ENCODE assay signal across 17 mouse cellular contexts in genomic region chr13:12274721-12275120, GRCm38 (mm10). TPM values are rescaled to one million over a fixed set of nuclear protein-coding genes. Genes with fewer than 3 reads are reported as not detected.
A peak's percentile ranks its signal among the peaks of the same experiment; 100 is the strongest.
DNase-seq lines count a peak whose midpoint lies in the region; ATAC-seq and TF ChIP-seq lines count a peak whose summit lies in the region.
"Had no signal": no experiment of that assay in that cellular context is flagged by ENCODE, and none has a peak within 500 bp of the region (broad histone marks: within the 10 kb centered on the region; RNA-seq: fewer than 3 reads in every experiment).

No protein-coding gene starts in this region.

- no peak for DNase-seq in heart, embryonic 10.5 days (ENCODE audit: low spot score)
- no peak for DNase-seq in heart, postnatal 36 days
- no peak for DNase-seq in liver, postnatal 0 days
- no peak for DNase-seq in frontal cortex, postnatal 14 days (ENCODE audit: low spot score in 2 of 2)
- DNase-seq: adrenal gland, postnatal 36 days; cerebellum, adult 8-10 months had no signal

- peak overlapping the region; percentile 52; the same call in 1 of the 2 replicates for H3K27ac ChIP-seq in heart, embryonic 10.5 days
- H3K27ac ChIP-seq in liver, embryonic 16.5 days (ENCODE audit: low read length), result no peak overlapping the region
- no peak overlapping the region for H3K27ac ChIP-seq in liver, postnatal 0 days (ENCODE audit: low read depth)
- H3K27ac ChIP-seq in heart, embryonic 16.5 days (ENCODE audit: low read length), result peak overlapping the region; percentile 92
- no peak overlapping the region for H3K27ac ChIP-seq in stomach, embryonic 15.5 days
- H3K27ac ChIP-seq in hindbrain, embryonic 13.5 days, result no peak overlapping the region
- H3K27ac ChIP-seq: embryonic facial prominence, embryonic 12.5 days; forebrain, embryonic 15.5 days; hindbrain, embryonic 15.5 days; lung, embryonic 15.5 days; midbrain, embryonic 13.5 days; neural tube, embryonic 15.5 days had no signal

- peak; percentile 30; the same call in 1 of the 2 replicates for ATAC-seq in liver, embryonic 16.5 days (ENCODE audit: low read depth)
- ATAC-seq in liver, postnatal 0 days, result no peak
- peak; percentile 86 for ATAC-seq in heart, embryonic 16.5 days (replicated peaks; ENCODE audit: extremely low read depth, insufficient read depth, low FRiP score)
- peak; percentile 77; the same call in 1 of the 2 replicates for ATAC-seq in stomach, embryonic 15.5 days (ENCODE audit: insufficient read depth, low FRiP score, low read depth)
- ATAC-seq in hindbrain, embryonic 13.5 days (ENCODE audit: low FRiP score), result no peak
- ATAC-seq: forebrain, embryonic 15.5 days; midbrain, embryonic 13.5 days had no signal

- intact Hi-C loops in heart, postnatal 36 days (cut with DNase I), result loop anchor here (5.0 kb wide), 1 partner anchor 108 kb away; no protein-coding TSS in a partner anchor

- WGBS in heart, embryonic 10.5 days, result 63% methylated on average over 6 of the region's 6 CpGs
- 62% methylated on average over 6 of the region's 6 CpGs for WGBS in liver, embryonic 16.5 days (ENCODE audit: insufficient replicate concordance)
- 64% methylated on average over 6 of the region's 6 CpGs for WGBS in liver, postnatal 0 days (ENCODE audit: insufficient replicate concordance)
- WGBS in heart, embryonic 16.5 days, result 45% methylated on average over 6 of the region's 6 CpGs
- 73% methylated on average over 6 of the region's 6 CpGs for WGBS in stomach, embryonic 15.5 days
- 78% methylated on average over 6 of the region's 6 CpGs for WGBS in hindbrain, embryonic 13.5 days

- H3K9me3 ChIP-seq in heart, embryonic 10.5 days, result no peaks in the 10 kb centered on the region
- H3K9me3 ChIP-seq in liver, embryonic 16.5 days (replicated peaks; ENCODE audit: control insufficient read depth, low read length), result no peaks in the 10 kb centered on the region
- H3K9me3 ChIP-seq in liver, postnatal 0 days (ENCODE audit: low read length), result no peaks in the 10 kb centered on the region
- no peaks in the 10 kb centered on the region for H3K9me3 ChIP-seq in heart, embryonic 16.5 days (replicated peaks; ENCODE audit: control insufficient read depth, low read length)
- H3K9me3 ChIP-seq in stomach, embryonic 15.5 days, result no peaks in the 10 kb centered on the region
- H3K9me3 ChIP-seq in hindbrain, embryonic 13.5 days, result no peaks in the 10 kb centered on the region
- H3K9me3 ChIP-seq: embryonic facial prominence, embryonic 12.5 days; forebrain, embryonic 15.5 days; hindbrain, embryonic 15.5 days; lung, embryonic 15.5 days; midbrain, embryonic 13.5 days; neural tube, embryonic 15.5 days had no signal

- H3K9ac ChIP-seq in liver, embryonic 16.5 days (ENCODE audit: low read depth, low read length), result no peak overlapping the region
- no peak overlapping the region for H3K9ac ChIP-seq in liver, postnatal 0 days (replicated peaks)
- peak overlapping the region; percentile 52; the same call in 1 of the 2 replicates for H3K9ac ChIP-seq in heart, embryonic 16.5 days (ENCODE audit: low read length)
- H3K9ac ChIP-seq in stomach, embryonic 15.5 days, result no peak overlapping the region
- no peak overlapping the region for H3K9ac ChIP-seq in hindbrain, embryonic 13.5 days
- H3K9ac ChIP-seq: embryonic facial prominence, embryonic 12.5 days; forebrain, embryonic 15.5 days; hindbrain, embryonic 15.5 days; lung, embryonic 15.5 days; midbrain, embryonic 13.5 days; neural tube, embryonic 15.5 days had no signal

- TF ChIP-seq EP300 in liver, postnatal 0 days (IDR thresholded peaks at IDR 0.05; ENCODE audit: low read depth), result no peak

- TF ChIP-seq CTCF in liver, postnatal 0 days (IDR thresholded peaks at IDR 0.05; ENCODE audit: low read depth), result no peak

- H3K36me3 ChIP-seq in heart, embryonic 10.5 days, result peaks cover 92% of the 10 kb centered on the region
- H3K36me3 ChIP-seq in liver, embryonic 16.5 days (ENCODE audit: control insufficient read depth, insufficient read depth), result no peaks in the 10 kb centered on the region
- no peaks in the 10 kb centered on the region for H3K36me3 ChIP-seq in liver, postnatal 0 days (replicated peaks; ENCODE audit: insufficient read depth, low read length)
- H3K36me3 ChIP-seq in heart, embryonic 16.5 days (ENCODE audit: control insufficient read depth, insufficient read depth), result peaks cover 42% of the 10 kb centered on the region
- no peaks in the 10 kb centered on the region for H3K36me3 ChIP-seq in stomach, embryonic 15.5 days
- H3K36me3 ChIP-seq in hindbrain, embryonic 13.5 days, result no peaks in the 10 kb centered on the region
- H3K36me3 ChIP-seq: embryonic facial prominence, embryonic 12.5 days; forebrain, embryonic 15.5 days; hindbrain, embryonic 15.5 days; lung, embryonic 15.5 days; midbrain, embryonic 13.5 days; neural tube, embryonic 15.5 days had no signal

- H3K4me1 ChIP-seq in heart, embryonic 10.5 days, result peaks cover 9% of the 10 kb centered on the region
- H3K4me1 ChIP-seq in liver, embryonic 16.5 days (ENCODE audit: control insufficient read depth, low read depth, low read length), result no peaks in the 10 kb centered on the region
- H3K4me1 ChIP-seq in liver, postnatal 0 days (ENCODE audit: insufficient read depth), result no peaks in the 10 kb centered on the region
- H3K4me1 ChIP-seq in heart, embryonic 16.5 days (ENCODE audit: control insufficient read depth, insufficient read depth, low read length), result peaks cover 28% of the 10 kb centered on the region
- H3K4me1 ChIP-seq in stomach, embryonic 15.5 days, result no peaks in the 10 kb centered on the region
- no peaks in the 10 kb centered on the region for H3K4me1 ChIP-seq in hindbrain, embryonic 13.5 days (replicated peaks)
- H3K4me1 ChIP-seq: embryonic facial prominence, embryonic 12.5 days; forebrain, embryonic 15.5 days; hindbrain, embryonic 15.5 days; lung, embryonic 15.5 days; midbrain, embryonic 13.5 days; neural tube, embryonic 15.5 days had no signal

- no peaks in the 10 kb centered on the region for H3K27me3 ChIP-seq in heart, embryonic 10.5 days (ENCODE audit: insufficient read depth, poor library complexity, severe bottlenecking)
- no peaks in the 10 kb centered on the region for H3K27me3 ChIP-seq in liver, embryonic 16.5 days (ENCODE audit: control insufficient read depth, insufficient read depth, low read depth, low read length)
- H3K27me3 ChIP-seq in liver, postnatal 0 days (ENCODE audit: insufficient read depth, low read length), result no peaks in the 10 kb centered on the region
- H3K27me3 ChIP-seq in heart, embryonic 16.5 days (ENCODE audit: control insufficient read depth, insufficient read depth, low read length), result no peaks in the 10 kb centered on the region
- no peaks in the 10 kb centered on the region for H3K27me3 ChIP-seq in stomach, embryonic 15.5 days (replicated peaks)
- no peaks in the 10 kb centered on the region for H3K27me3 ChIP-seq in hindbrain, embryonic 13.5 days
- H3K27me3 ChIP-seq: embryonic facial prominence, embryonic 12.5 days; forebrain, embryonic 15.5 days; hindbrain, embryonic 15.5 days; lung, embryonic 15.5 days; midbrain, embryonic 13.5 days; neural tube, embryonic 15.5 days had no signal

- H3K4me3 ChIP-seq in heart, embryonic 10.5 days, result no peak overlapping the region
- no peak overlapping the region for H3K4me3 ChIP-seq in liver, embryonic 16.5 days (ENCODE audit: low read depth, low read length)
- no peak overlapping the region for H3K4me3 ChIP-seq in liver, postnatal 0 days (ENCODE audit: low read depth, low read length)
- H3K4me3 ChIP-seq in heart, embryonic 16.5 days (ENCODE audit: low read length), result no peak overlapping the region
- no peak overlapping the region for H3K4me3 ChIP-seq in stomach, embryonic 15.5 days (replicated peaks)
- no peak overlapping the region for H3K4me3 ChIP-seq in hindbrain, embryonic 13.5 days
- H3K4me3 ChIP-seq: embryonic facial prominence, embryonic 12.5 days; forebrain, embryonic 15.5 days; hindbrain, embryonic 15.5 days; lung, embryonic 15.5 days; midbrain, embryonic 13.5 days; myocyte; neural tube, embryonic 15.5 days had no signal

- no peak overlapping the region for H3K4me2 ChIP-seq in liver, embryonic 16.5 days (ENCODE audit: low read depth, low read length)
- no peak overlapping the region for H3K4me2 ChIP-seq in liver, postnatal 0 days (ENCODE audit: low read depth, low read length)
- no peak overlapping the region for H3K4me2 ChIP-seq in heart, embryonic 16.5 days (ENCODE audit: low read depth, low read length)
- H3K4me2 ChIP-seq in stomach, embryonic 15.5 days, result no peak overlapping the region
- H3K4me2 ChIP-seq in hindbrain, embryonic 13.5 days, result no peak overlapping the region
- H3K4me2 ChIP-seq: embryonic facial prominence, embryonic 12.5 days; forebrain, embryonic 15.5 days; hindbrain, embryonic 15.5 days; lung, embryonic 15.5 days; midbrain, embryonic 13.5 days; neural tube, embryonic 15.5 days had no signal

RNA-seq across cellular contexts. Expression of gene Mtr, which starts 16.8 kb away (rescaled TPM):
- polyA plus RNA-seq in heart, embryonic 10.5 days (2016; fragmentation: Nextera tagmentation; extraction: Ambion mirVana), result 16.5 and 20.9 TPM in 2 replicates
- 100 to 1,000 TPM in 1 of 2 experiments, 10 to 100 TPM in 1; 59.9 to 102 TPM for total RNA-seq in heart, postnatal 36 days (2021)
- 7.6 TPM in 2 replicates for polyA plus RNA-seq in liver, embryonic 16.5 days (2015; fragmentation: Nextera tagmentation; extraction: Ambion mirVana)
- 3.2 and 4.1 TPM in 2 replicates for polyA plus RNA-seq in liver, postnatal 0 days (2015; fragmentation: Nextera tagmentation; extraction: Ambion mirVana)
- 11.4 and 11.9 TPM in 2 replicates for polyA plus RNA-seq in heart, embryonic 16.5 days (2015; fragmentation: Nextera tagmentation; extraction: Ambion mirVana)
- polyA plus RNA-seq in stomach, embryonic 15.5 days (2015; fragmentation: Nextera tagmentation; extraction: Ambion mirVana), result 9.6 and 10.1 TPM in 2 replicates
- 5.0 and 5.5 TPM in 2 replicates for polyA plus RNA-seq in hindbrain, embryonic 13.5 days (2015; fragmentation: Nextera tagmentation; extraction: Ambion mirVana)

Comparison
In these comparisons a context has a peak if more than half of its experiments do, and no peak if none do; other contexts are left out.
1. ATAC-seq: peak in liver, embryonic 16.5 days (single experiment), heart, embryonic 16.5 days (single experiment) and stomach, embryonic 15.5 days (single experiment); none in liver, postnatal 0 days (single experiment) and hindbrain, embryonic 13.5 days (single experiment).
2. H3K27ac ChIP-seq: peak in heart, embryonic 10.5 days (single experiment) and heart, embryonic 16.5 days (single experiment); none in liver, embryonic 16.5 days (single experiment), liver, postnatal 0 days (single experiment), stomach, embryonic 15.5 days (single experiment) and hindbrain, embryonic 13.5 days (single experiment).